Mouse (Mus musculus) mouse trophoblast stem cell (cell line): ENCODE measurements around the gene Gm45213.

Experiments
- in situ Hi-C, 2 experiments: fragments of 300-500 bp; cut with MseI, MboI; formaldehyde crosslinking; loops; 2 replicates in 1 of 2; 3 replicates in 1 of 2; pipeline ENCODE4 v1.15.1; 2025

Gene Gm45213

GRCm38 (mm10) chr7:66043552-66044459, at the start of gene Gm45213:
Gene Gm45213, plus strand, starts transcription at chr7:66043602.
- in situ Hi-C loops: loop anchor here in 1 of 2 experiments (25.0 kb wide), 1 partner anchor 307 kb away; no protein-coding TSS in a partner anchor

DNA sequence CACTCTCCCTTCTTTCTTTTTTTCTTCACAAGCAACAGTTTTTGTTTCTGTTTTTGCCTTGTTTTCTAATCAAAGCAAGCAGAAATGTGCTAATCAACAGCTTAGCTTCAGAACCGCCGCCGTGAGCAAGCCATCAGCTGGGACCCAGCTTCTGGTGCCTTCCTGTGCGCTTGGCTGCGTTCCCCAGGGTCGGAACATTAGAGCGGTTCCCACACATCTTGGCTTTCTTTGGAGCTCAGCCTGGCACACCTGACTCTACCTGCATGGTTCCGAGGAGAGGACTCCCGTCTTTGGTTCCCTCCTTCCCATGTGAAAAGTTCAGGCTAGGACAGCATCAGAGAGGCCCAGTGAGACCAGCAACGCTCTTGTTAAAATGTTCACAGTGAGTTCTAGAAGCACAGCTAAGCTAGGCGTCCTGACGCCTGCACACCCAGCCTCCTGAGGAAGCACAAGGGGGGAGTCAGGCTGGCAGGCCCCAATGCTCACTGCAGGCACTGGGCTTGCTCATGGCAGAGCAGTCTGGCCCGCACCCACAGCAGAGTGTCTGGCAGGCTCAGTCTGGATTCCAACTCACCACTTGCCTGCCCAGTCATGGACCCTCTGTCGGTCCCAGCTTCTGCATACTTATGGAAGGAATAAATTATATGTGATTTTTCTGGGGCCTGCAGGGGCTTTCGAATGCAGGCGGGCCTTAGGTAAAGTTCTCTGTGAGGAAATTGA, 42.2 kb upstream of the Gm45213 start:
- in situ Hi-C loops: no loop called here

- in situ Hi-C loops: no loop called here
These were observed 41.6 kb upstream of the Gm45213 start for GRCm38 (mm10) chr7:66001797-66002196.

DNA sequence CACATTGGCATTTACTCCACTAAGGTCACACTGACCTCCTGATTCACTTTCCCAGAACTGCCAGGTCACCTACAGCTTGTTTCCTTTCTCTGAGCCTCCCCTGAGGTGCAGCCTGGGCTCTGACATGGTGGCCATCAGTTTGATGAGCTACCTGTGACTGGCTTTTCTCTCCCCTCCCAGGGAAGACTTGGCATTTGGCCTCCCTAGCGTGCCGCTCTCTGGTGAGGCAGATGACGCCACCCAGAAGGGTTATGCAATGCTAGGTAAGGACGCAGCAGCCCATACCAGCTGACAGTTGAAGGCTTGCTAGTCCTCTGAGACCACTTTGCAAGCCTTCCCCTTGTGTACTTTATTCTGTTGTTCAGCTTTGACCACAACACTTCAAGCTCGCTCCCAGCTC, 40.0 kb upstream of the Gm45213 start:
- in situ Hi-C loops: no loop called here

DNA sequence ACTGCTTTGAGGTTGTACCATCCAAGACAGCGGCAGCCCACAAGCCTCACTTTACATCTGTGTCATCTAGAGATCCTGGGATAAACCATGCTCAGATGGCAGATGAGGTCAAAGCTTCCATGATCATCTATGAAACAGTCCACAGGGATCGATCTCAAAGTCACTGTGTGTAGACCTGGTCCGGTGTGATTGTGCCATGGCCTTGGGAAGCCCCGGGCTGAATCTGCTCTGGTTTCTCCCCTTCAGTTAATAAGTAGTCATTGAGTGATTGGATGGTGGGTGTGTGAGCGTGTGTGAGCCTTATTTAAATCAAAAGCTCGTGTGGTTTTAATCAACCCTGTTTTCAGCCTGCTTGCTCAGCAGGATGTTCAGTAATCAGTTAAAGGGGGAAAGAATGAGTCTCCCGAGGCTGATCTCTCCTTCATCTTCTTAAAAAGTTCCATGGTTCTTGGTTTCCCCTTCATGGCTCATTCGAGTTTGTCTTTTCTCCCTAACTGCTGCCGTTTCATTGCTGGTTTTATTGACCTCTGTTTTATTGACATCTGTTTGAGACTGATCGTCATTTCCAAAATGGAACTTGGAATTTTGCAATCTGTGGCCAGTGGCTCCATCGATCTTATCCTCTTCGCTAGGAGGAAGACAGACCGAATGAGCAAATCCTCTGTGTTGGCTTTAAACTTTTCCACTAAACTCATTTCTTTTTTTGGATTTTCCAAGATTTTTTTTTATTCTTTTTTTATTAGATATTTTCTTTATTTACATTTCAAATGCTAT, 39.4 kb upstream of the Gm45213 start:
- in situ Hi-C loops: no loop called here

DNA sequence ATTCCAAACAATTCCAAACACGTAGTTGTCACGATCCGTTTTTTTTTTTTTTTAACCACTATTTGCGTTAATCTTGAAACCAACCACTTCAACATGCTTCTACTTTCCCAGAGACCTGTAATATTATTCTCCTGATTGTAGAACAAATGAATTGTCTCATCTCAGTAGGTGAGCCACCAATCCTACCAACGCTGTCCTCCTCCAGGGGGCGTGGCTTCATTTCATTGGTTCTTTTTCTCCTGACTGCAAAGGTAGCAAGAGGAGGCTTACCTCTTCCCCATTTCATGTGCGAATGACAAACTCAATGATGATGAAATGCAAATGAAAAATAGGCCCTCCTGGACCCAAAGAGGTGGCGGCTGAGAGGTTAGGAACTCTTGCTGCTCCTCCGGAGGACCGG, 38.3 kb upstream of the Gm45213 start:
- in situ Hi-C loops: no loop called here

GRCm38 (mm10) chr7:66008161-66008891, 35.1 kb upstream of the Gm45213 start:
- in situ Hi-C loops: no loop called here

DNA sequence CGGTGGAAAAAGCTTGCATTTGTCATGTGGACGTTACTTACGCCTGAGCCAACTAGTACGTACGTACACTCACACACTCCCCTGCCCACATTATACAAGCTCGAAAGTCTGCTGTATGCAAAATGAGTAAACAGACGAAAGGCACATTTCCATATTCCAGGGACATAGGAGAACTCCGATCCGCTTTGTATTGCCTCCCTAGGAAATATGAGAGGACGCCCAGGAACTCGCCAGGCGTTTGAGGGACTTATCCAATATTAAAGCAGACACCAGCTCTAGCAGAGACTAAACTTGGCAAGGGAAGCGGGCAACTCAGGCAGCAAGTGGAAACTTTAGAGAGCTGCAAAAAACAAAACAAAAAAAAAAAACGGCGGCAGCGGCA, 34.5 kb upstream of the Gm45213 start:
- in situ Hi-C loops: no loop called here

GRCm38 (mm10) chr7:66010518-66010917, 32.9 kb upstream of the Gm45213 start:
- in situ Hi-C loops: no loop called here

- in situ Hi-C loops: loop anchor here in 1 of 2 experiments (25.0 kb wide), 1 partner anchor 290 kb away; no protein-coding TSS in a partner anchor
These were observed 15.7 kb upstream of the Gm45213 start for GRCm38 (mm10) chr7:66027747-66028146.

DNA sequence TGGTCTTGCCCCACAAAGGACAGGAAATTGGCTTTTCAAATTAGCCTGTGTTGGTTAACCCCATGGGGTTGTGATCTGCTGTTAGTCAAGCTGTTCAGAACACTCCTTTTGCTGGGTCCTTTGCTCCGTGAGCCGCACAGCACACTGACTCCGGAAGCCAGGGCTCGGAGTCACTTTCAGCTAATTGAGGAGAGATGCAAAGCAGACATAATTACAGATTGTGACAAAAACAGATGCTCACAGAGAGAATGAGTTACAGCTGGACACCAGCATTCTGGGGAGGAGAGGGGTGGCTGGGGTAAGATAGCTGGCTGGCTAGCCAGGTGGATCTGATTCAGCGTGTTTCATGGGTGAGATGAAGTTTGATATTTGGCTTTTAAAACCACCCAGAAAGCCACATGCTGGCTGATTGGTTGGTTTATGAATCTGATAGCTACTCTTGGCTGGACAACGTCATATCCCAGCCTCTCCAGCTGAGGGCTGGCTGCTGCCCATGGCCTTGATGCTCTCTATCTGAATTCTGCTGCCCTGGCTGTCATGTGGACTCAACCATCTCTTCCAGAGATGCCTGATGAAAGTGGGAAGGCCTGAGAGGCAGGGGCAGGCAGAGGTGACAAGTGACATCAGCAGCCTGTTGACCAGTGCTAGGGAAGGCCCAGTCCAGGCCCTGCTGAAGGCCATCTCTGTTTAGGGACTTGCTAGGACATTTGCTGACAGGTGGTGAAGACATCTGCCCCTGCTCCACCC, 14.5 kb upstream of the Gm45213 start:
- in situ Hi-C loops: loop anchor here in 1 of 2 experiments (25.0 kb wide), 1 partner anchor 292 kb away; no protein-coding TSS in a partner anchor

- in situ Hi-C loops: loop anchor here in 1 of 2 experiments (25.0 kb wide), 1 partner anchor 300 kb away; no protein-coding TSS in a partner anchor
These were observed 6.6 kb upstream of the Gm45213 start for GRCm38 (mm10) chr7:66036809-66037208.

- in situ Hi-C loops: loop anchor here in 1 of 2 experiments (25.0 kb wide), 1 partner anchor 301 kb away; no protein-coding TSS in a partner anchor
These were observed 5.1 kb upstream of the Gm45213 start for GRCm38 (mm10) chr7:66038261-66038660.

DNA sequence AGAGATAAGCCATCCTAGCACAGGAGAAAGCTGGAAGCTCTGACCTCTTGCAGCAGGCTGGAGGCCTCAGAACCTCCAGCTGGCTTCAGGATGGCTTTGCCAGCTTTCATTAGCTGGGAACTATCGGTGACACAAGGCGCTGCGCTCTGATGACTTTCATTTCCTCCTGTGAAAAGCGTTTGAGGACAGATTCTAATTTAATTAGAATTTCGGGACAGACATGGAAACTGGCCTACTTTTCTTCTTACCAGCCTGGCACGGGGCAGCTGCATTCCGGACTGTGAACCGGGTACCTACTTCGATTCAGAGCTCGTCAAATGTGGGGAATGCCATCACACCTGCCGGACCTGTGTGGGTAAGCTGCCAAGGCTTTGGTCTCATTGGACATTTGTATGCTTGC, 4.7 kb upstream of the Gm45213 start:
- in situ Hi-C loops: loop anchor here in 1 of 2 experiments (25.0 kb wide), 1 partner anchor 301 kb away; no protein-coding TSS in a partner anchor

- in situ Hi-C loops: loop anchor here in 1 of 2 experiments (25.0 kb wide), 1 partner anchor 303 kb away; no protein-coding TSS in a partner anchor
These were observed 3.2 kb upstream of the Gm45213 start for GRCm38 (mm10) chr7:66040026-66040814.

- in situ Hi-C loops: loop anchor here in 1 of 2 experiments (25.0 kb wide), 1 partner anchor 307 kb away; no protein-coding TSS in a partner anchor
These were observed 1.2 kb downstream of the Gm45213 start for GRCm38 (mm10) chr7:66044617-66045016.

- in situ Hi-C loops: loop anchor here in 1 of 2 experiments (25.0 kb wide), 1 partner anchor 310 kb away; no protein-coding TSS in a partner anchor
These were observed 3.8 kb downstream of the Gm45213 start for GRCm38 (mm10) chr7:66046921-66047918.

- in situ Hi-C loops: loop anchor here in 1 of 2 experiments (25.0 kb wide), 1 partner anchor 311 kb away; no protein-coding TSS in a partner anchor
These were observed 4.6 kb downstream of the Gm45213 start for GRCm38 (mm10) chr7:66047975-66048374.
